Mouse (Mus musculus): ENCODE data around the gene Qpctl.
A peak's percentile ranks its signal among the peaks of the same experiment; 100 is the strongest.
"Not testable (repeated sequence)": the region's sequence is repeated elsewhere in the genome, so short reads cannot be mapped to it uniquely, and the experiment has no call there.

Gene Qpctl

GRCm38 (mm10) chr7:19162928-19163327, 13.8 kb upstream of the Qpctl start:
- DNase-seq: no peak

GRCm38 (mm10) chr7:19160115-19160514, 11.0 kb upstream of the Qpctl start:
- DNase-seq: no peak

GRCm38 (mm10) chr7:19159411-19159810, 10.3 kb upstream of the Qpctl start:
- DNase-seq: no peak

- no peak for DNase-seq
Observed at GRCm38 (mm10) chr7:19158601-19159000, 9.5 kb upstream of the Qpctl start.

- peak; percentile 92 to 94 for DNase-seq
Observed at GRCm38 (mm10) chr7:19157160-19157800, 8.2 kb upstream of the Qpctl start.

GRCm38 (mm10) chr7:19155825-19156475, 6.9 kb upstream of the Qpctl start:
- DNase-seq: no peak

GRCm38 (mm10) chr7:19154796-19155195, 5.7 kb upstream of the Qpctl start:
- DNase-seq: no peak

- not testable (repeated sequence) for DNase-seq
Observed at GRCm38 (mm10) chr7:19151121-19151520, 2.0 kb upstream of the Qpctl start.

- DNase-seq: peak; percentile 87 to 90
Observed at GRCm38 (mm10) chr7:19149626-19150025, 535 bp upstream of the Qpctl start, which contains the start of gene Snrpd2. Gene Snrpd2 (plus strand): TSS chr7:19149722.

GRCm38 (mm10) chr7:19148180-19148874, 764 bp downstream of the Qpctl start:
- no peak for DNase-seq

- no peak for DNase-seq
Observed at GRCm38 (mm10) chr7:19147497-19148045, 1.5 kb downstream of the Qpctl start.

- no peak for DNase-seq
Observed at GRCm38 (mm10) chr7:19146793-19147192, 2.3 kb downstream of the Qpctl start.

- DNase-seq: no peak
Observed at GRCm38 (mm10) chr7:19137380-19137779, 11.7 kb downstream of the Qpctl start.

GRCm38 (mm10) chr7:19136673-19137334, 12.3 kb downstream of the Qpctl start:
- DNase-seq: no peak

- no peak for DNase-seq
Observed at GRCm38 (mm10) chr7:19136168-19136567, 12.9 kb downstream of the Qpctl start.

GRCm38 (mm10) chr7:19131324-19131848, 17.7 kb downstream of the Qpctl start:
- peak; percentile 90 to 91 for DNase-seq

GRCm38 (mm10) chr7:19130657-19131056, 18.4 kb downstream of the Qpctl start:
- DNase-seq: no peak

GRCm38 (mm10) chr7:19129396-19129795, 19.7 kb downstream of the Qpctl start:
- DNase-seq: no peak

- DNase-seq: no peak
Observed at GRCm38 (mm10) chr7:19127744-19128143, 21.3 kb downstream of the Qpctl start.

- DNase-seq: no peak
Observed at GRCm38 (mm10) chr7:19124713-19125112, 24.4 kb downstream of the Qpctl start.

GRCm38 (mm10) chr7:19121686-19122085, 27.4 kb downstream of the Qpctl start:
- no peak for DNase-seq

GRCm38 (mm10) chr7:19119631-19120429, 29.3 kb downstream of the Qpctl start, which contains the start of gene Fbxo46:
Gene Fbxo46 (plus strand): TSS chr7:19119859.
- peak; percentile 89 to 96 for DNase-seq

All from thymus, adult 18-20 months (tissue).